Mouse (Mus musculus): Measurements from ENCODE around the gene Dbndd1. TPM values are rescaled to one million over a fixed set of nuclear protein-coding genes. Genes with fewer than 3 reads are reported as not detected.
A peak's percentile ranks its signal among the peaks of the same experiment; 100 is the strongest.
"Not testable (repeated sequence)": the region's sequence is repeated elsewhere in the genome, so short reads cannot be mapped to it uniquely, and the experiment has no call there.

Dbndd1 gene
- polyA plus RNA-seq (2015; fragmentation: Nextera tagmentation; extraction: Ambion mirVana): 1.4 and 1.8 TPM in 2 replicates

DNA sequence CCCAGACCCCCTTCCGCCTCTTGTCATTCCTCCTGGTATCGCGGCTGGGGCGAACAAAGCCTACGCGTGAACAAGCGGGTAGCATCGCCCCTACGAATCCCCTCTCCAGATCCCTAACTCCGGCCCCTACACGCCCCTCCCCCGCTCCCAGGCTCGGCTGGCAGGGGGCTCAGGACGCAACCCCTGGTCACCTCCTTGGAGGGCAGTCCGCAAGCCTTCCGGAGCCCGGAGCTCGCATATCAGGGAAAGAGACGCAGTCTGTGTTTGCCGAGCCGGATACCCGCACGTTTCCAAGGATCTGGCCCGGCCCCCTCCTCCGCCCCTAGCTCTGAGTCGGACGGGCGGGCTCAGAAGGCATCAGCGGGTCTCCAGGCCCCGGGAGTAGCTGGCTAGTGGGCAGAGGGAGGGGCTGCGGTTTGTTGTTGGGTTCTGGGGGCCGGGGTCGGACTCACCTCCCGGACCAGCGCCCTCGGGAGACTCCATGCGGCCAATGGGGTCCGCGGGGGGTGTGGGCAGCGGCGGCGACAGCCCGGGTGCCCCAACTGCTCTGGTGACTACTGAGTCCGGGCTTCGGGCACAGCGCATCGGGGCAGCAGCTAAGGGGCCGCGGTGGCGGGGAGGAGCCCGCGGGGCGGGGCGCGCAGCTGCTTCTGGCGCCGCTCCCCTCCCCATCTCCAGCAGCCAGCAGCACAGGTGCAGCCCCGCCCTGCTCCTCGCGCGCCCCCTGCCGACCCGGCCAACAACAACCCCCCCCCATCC is at the start of gene Dbndd1:
Dbndd1 (minus strand) TSS at position 683 of the 759 bp plus-strand sequence.
- DNase-seq (ENCODE audit: low spot score): peak; percentile 75

GRCm38 (mm10) chr8:123564221-123564620 is 49.0 kb upstream of the Dbndd1 start:
- not testable (repeated sequence) for DNase-seq (ENCODE audit: low spot score)

- not testable (repeated sequence) for DNase-seq (ENCODE audit: low spot score)
Observed at GRCm38 (mm10) chr8:123537641-123538040, 22.4 kb upstream of the Dbndd1 start.

DNA sequence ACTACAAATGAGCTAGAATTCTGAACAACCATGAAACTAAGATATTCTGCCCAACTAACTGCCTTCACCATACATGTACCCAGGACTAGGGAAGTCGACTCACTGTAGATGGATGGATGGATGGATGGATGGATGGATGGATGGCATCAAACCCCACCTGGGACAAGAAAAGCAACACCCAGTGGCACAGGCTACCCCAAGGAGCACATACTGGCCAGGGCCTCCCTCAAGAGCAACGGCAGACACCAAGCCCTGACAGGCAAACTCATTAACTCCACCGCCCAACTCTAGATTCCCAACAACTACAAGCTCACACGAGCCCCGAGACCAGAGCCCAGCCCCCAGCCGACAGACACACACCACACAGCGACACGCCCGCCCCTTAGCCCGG is 21.7 kb upstream of the Dbndd1 start:
- DNase-seq (ENCODE audit: low spot score): no peak

DNA sequence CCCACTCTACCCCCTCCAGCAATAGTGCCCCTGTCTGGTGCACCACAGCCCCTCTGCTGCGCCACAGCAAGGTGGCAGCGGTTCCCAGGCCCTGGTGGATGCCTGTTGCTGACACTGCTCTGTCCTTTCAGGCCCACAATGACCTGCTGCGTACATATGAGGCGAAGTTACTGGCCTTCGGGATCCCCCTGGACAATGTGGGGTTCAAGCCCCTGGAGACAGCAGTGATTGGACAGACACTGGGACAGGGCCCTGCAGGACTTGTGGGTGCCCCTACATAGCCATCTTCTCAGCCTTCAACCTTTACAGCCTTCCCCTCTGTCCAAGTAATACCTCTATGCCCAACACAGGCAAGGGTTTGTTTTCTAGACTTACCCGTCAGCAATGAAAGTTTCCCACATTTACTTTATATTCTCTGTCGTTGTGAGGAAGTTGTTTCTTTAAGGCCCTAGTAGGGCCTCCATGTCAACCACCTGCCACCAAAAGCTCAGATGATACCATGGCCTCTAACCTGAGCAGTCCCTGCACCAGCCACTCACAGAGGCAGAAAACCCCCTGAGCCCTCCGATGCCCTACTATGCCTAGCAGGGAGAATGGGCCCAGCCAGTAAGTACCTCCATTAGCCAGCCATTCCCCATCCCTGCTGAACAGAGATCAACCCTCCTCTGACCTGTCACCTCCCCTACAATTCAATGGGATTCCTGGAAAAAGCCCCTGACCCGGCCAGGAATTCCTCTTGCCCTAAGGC is 21.2 kb upstream of the Dbndd1 start:
- DNase-seq (ENCODE audit: low spot score): no peak

DNA sequence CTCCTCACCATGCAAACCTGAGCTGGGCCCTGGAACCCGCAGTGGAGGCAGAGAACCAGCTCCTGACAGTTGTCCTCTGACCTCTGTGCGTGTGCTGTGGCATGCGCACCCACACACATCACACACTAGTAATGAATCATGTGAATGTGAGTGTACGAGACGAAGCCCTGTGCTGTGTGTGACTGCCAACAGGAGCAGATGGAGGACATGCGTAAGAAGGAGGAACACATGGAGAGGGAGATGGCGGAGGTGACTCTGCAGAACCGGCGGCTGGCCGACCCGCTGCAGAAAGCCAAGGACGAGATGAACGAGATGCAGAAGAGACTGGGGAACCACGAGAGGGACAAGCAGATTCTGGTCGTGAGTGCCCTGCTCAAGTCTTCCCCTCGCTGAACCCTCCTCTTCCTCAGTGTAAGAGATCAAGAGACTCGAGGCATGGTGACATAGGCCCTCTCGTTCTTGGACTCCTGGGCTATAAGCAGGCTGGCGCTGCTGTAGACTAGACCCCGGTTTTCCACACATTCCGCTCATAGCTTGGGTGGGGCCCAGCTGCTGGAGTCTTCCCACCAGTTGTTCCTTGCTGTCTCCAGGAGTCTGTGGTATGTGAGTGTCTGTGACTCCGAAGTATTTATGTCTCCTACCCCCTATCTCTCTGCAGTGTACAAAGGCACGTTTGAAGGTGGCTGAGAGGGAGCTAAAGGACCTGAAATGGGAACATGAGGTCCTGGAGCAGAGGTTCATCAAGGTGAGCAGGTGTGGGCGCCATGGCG is 12.6 kb upstream of the Dbndd1 start:
- DNase-seq (ENCODE audit: low spot score): no peak

- not testable (repeated sequence) for DNase-seq (ENCODE audit: low spot score)
Observed at GRCm38 (mm10) chr8:123520048-123520447, 4.8 kb upstream of the Dbndd1 start.

- peak; percentile 92 for DNase-seq (ENCODE audit: low spot score)
Observed at GRCm38 (mm10) chr8:123518667-123519066, 3.4 kb upstream of the Dbndd1 start, which contains the start of gene Gas8. TSS of gene Gas8 (plus strand) at chr8:123518834.

DNA sequence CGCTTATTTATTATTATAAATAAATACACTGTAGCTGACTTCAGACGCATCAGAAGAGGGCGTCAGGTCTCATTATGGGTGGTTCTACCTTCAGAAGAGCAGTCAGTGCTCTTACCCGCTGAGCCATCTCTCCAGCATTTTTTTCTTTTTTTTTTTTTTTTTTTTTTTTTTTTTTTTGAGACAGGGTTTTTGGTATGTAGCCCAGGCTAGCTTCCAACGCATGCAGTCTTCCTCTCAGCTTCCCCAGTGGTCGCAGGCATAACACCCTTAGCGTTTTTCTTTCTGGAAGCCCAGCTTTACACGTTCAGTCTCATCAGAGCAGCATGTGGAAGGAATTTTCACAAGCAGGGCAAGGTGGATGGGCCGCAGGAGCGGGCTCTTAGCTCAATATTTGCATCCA is 2.9 kb upstream of the Dbndd1 start:
- DNase-seq (ENCODE audit: low spot score): no peak

DNA sequence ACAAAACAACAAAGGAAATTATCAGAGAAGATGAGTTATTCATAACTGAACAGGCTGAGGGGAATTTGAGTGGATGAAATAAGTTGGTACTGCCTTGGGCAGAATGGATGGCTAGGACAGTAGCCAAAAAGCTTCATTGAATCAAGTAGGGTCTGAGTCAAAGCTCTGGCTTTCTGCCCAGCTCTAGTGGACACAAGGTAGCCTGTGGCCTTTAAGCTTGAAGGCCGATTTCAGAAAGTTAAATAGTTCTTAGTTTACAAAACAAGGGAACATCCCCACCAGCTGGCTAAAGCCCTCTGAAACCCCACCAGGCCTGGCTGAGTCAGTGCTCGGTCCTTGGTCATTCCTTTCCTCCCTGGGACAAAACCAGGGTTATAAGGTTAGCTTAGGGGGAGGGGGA is 1.3 kb upstream of the Dbndd1 start:
- DNase-seq (ENCODE audit: low spot score): no peak

GRCm38 (mm10) chr8:123515540-123515897 is 256 bp upstream of the Dbndd1 start:
- no peak for DNase-seq (ENCODE audit: low spot score)

DNA sequence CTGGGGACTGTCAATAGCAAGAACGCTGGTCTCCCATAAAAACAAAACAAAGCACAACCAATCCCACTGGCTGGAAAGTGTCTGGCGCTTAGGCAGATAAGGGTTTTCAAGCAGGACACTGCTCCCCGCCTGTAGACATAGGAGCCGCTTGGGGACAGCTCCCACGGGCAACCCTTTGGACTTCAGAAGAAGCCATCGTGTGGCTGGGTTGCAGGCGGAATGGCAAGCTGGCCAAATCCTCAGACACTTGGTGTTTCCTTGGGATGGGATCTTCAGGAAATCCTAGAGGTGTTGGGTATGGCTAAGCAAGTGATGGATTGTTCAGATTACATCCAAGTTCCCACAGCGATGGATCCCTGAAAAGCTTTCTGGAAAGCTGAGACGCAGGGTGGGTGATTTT is 1.1 kb downstream of the Dbndd1 start:
- no peak for DNase-seq (ENCODE audit: low spot score)

DNA sequence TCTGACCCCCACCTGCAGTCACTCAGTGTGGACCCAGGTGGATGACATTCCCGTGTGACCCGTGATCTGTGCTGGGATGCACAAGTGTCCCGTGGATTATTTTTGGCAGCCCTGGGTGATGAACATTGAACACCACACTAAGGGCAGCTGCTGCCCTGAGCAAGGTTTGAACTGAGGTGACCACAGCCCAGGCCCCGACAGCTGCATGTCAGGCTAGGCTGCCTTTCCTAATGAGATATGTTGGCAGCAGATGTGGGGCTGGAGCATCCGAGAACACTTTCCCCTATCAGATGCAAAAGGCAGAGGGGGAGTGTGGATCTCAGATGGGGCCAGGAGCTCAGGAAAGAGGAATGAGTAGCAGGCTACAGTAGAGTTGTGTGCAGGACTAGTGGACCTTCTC is 4.4 kb downstream of the Dbndd1 start:
- no peak for DNase-seq (ENCODE audit: low spot score)

DNA sequence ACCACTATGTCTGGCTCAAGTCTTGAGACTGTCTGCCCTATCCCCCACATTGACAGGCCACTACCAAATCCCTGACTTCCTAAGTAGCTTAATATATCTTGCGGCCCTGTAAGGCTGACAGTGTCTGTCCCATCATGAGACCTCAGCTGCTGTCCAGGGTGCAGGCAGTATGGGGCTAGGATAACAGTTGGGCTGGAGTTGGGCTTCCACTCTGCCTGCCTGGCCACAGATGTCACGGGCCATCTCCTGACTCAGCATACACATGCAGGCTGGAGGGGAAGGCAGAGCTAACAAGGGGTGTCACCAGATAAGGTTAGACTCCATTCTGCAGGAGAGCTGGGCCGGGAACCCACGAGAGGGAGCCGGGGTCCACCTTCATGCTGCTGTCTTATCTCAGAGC is 8.1 kb downstream of the Dbndd1 start:
- no peak for DNase-seq (ENCODE audit: low spot score)

GRCm38 (mm10) chr8:123505695-123506094 is 9.6 kb downstream of the Dbndd1 start:
- no peak for DNase-seq (ENCODE audit: low spot score)

DNA sequence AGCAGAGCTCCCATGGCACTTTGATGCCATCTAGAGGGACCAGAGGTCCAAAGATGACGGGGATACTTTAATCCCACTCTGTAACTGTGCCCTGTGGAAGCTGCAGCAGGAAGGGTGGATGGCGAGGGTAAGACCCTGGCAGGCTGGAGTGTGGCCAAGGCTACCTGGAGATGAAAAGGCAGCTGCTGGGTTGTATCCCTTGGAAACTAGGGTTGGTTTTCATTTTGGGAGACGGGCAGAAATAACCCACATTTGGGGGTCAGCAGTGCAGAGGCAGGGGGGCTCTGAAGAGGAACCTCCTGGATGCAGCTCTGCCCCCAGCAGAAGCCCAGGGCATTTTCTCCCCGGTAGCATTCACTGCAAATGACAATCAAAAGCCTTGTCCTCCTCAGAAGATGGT is 10.0 kb downstream of the Dbndd1 start:
- no peak for DNase-seq (ENCODE audit: low spot score)

DNA sequence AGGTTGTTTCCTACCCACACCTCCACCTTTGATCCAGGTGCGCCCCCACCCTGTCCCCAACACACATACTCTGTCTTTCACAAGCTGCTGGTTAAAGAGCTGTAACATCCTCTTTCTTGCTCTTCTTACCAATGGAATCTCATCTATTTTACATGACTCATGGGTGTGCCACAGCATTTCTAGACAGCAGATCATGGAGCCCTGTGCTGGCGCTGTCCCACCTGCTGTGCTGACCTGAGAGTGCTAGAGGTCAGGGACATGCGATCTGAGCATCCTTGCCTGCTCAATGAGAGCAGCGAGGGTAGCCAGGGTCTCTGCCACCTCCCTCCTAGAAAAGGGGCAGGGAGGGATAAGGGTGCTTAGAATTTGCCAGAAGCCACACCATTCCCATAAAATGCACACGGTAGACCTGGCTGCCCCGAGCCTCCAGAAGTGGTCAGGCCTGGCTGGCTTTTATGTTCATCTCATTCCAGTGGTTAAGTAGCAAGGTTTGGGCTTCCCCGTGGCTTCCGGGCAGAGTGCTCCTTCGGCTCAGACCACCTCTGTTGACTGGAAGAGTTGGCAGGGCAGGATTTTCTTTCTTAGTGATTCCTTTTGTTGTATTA is 10.6 kb downstream of the Dbndd1 start:
- no peak for DNase-seq (ENCODE audit: low spot score)

DNA sequence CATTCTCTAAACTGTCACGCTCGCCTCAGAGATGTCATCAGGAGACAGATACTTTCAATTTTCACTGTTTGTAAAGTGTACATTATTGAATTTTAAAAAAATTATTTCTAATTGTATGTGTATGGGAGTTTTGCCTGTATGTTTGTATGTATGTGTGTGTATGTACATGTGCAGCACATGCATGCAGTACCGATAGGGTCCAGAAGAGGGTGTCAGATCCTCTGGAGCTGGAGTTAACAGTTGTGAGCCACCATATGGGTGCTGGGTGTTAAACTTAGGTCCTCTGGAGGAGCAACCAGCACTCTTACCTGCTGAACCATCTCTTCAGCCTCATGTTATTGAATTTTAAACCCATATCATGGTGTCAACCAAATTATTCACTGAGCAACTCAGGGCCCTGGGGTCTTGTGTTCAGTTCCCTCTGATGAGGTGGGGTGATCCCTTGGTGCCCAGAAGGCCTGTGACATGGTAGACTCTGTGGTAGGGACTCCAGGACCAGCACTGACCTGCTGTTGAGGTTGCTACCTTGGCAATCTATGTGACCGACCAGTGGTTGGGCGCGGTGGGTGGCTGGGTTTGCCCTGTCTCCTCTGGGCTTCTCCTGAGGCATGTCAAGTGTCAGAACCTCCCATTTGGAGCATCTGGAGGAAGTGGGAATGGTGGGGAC is 11.3 kb downstream of the Dbndd1 start:
- no peak for DNase-seq (ENCODE audit: low spot score)

- no peak for DNase-seq (ENCODE audit: low spot score)
Observed at GRCm38 (mm10) chr8:123502192-123502591, 13.1 kb downstream of the Dbndd1 start.

GRCm38 (mm10) chr8:123499556-123499955 is 15.7 kb downstream of the Dbndd1 start:
- DNase-seq (ENCODE audit: low spot score): no peak

- no peak for DNase-seq (ENCODE audit: low spot score)
Observed at GRCm38 (mm10) chr8:123498963-123499362, 16.3 kb downstream of the Dbndd1 start.

Data from thymus, postnatal 0 days (tissue).